Mouse (Mus musculus): ENCODE results near the gene Dlx5.

GRCm38 (mm10) chr6:6833301-6833700 lies 48.6 kb downstream of the Dlx5 start:
- TF ChIP-seq POLR2A (IDR thresholded peaks at IDR 0.05; ENCODE audit: low read depth, low read length) (no peak), CTCF (IDR thresholded peaks at IDR 0.05; ENCODE audit: borderline replicate concordance, insufficient read depth, low read length) (no peak)

Measured in embryonic fibroblast, embryonic 13.5 days (primary cell).